Mouse (Mus musculus): Measurements from ENCODE around the gene Olfr1388. TPM values are rescaled to one million over a fixed set of nuclear protein-coding genes. Genes with fewer than 3 reads are reported as not detected.
"Not testable (repeated sequence)": the region's sequence is repeated elsewhere in the genome, so short reads cannot be mapped to it uniquely, and the experiment has no call there.

Gene Olfr1388
- polyA plus RNA-seq (2016; fragmentation: Nextera tagmentation; extraction: Ambion mirVana), result 0.09 TPM in 2 replicates

DNA sequence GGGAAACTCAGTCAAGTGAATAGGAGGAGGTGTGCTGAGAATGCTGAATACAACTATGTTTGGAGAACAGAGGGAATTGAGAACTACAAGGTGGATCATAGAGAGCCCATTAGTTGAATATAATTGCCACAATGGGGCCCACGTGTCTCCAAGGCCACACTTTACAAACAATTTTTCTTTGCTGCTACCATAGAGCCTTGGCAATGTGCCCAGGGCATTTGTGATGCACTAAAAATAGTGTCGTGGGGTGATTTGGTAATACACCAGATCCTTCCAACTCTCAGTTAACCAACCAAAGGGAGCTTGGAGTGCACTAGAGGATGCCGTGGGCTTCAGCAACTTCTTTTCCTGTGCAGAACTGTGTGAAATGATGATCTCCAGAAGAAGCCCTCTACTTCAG is at the start of gene Olfr1388:
Gene Olfr1388, plus strand, starts transcription at position 214 of the 400 bp plus-strand sequence.
- Histone ChIP-seq H3K27ac (replicated peaks) (no peak within 1 kb of the TSS), H3K27me3 (ENCODE audit: low read depth, poor library complexity, severe bottlenecking) (no peaks in the 10 kb centered on the region), H3K36me3 (no peaks in the 10 kb centered on the region), H3K9me3 (replicated peaks) (no peaks in the 10 kb centered on the region; the same call in 1 of the 2 replicates), H3K4me1 (no peaks in the 10 kb centered on the region), H3K4me3 (no peak within 1 kb of the TSS)
- no peak for DNase-seq (ENCODE audit: low spot score)
- 77% methylated on average over 3 of the region's 3 CpGs for WGBS

DNA sequence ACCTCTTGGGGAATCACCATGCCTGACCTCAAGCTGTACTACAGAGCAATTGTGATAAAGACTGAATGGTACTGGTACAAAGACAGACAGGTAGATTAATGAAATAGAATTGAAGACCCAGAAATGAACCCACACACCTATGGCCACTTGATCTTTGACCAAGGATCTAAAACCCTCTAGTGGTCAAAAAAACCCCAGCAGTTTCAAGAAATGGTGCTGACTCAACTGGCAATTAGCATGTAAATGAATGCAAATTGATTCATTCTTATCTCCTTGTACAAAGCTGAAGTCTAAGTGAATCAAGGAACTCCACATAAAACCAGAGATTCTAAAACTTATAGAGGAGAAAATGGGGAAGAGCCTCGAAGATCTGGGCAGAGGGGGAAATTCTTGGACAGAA is 43.7 kb upstream of the Olfr1388 start:
- H3K27me3 ChIP-seq (ENCODE audit: low read depth, poor library complexity, severe bottlenecking); H3K36me3 ChIP-seq; H3K9me3 ChIP-seq (replicated peaks); DNase-seq (ENCODE audit: low spot score); H3K4me3 ChIP-seq; H3K4me1 ChIP-seq; H3K27ac ChIP-seq (replicated peaks): not testable (repeated sequence)
- 86% methylated on average over 1 of the region's 1 CpGs for WGBS

DNA sequence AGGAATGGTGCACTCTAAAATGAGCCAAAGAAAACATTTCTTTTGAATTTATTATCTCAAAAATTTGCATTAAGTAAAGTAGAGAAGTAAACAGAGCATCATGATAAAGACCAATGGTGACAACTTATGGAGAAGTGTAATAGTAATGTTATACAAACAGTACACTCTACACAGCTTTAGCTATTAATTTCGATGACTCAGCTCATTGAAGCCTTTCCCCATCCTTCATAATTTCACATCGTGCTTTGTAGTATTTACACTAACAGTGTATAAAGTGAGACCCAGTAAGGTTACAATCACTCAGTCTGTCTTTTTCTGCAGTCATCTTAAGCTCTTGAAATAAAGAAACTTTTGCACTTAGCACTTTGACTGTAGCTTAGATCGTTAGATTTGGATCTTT is 29.6 kb upstream of the Olfr1388 start:
- H3K36me3 ChIP-seq, result no peaks in the 10 kb centered on the region

DNA sequence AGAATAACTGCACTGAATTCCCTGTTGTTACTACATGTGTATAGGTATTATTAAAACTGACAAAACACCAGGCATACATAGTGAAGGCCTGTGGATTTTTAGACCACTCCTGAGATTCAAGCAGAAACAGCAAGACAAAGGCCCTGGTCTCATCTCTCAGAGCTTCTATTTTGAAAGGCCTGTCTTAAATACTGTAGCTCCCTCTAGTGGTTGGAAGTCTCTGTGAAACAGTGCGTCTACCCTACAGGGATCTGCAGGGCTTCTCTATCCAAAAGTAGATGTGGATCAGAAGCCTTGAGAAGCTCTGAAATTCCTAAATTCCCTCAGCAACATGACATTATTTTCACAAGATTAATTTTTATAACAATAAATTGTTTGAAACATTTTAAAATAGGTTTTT is 25.9 kb upstream of the Olfr1388 start:
- no peaks in the 10 kb centered on the region; the same call in 1 of the 2 replicates for H3K9me3 ChIP-seq (replicated peaks)
- no peak overlapping the region for H3K4me3 ChIP-seq
- no peaks in the 10 kb centered on the region for H3K36me3 ChIP-seq
- DNase-seq (ENCODE audit: low spot score), result no peak
- WGBS, result 28% methylated on average over 1 of the region's 1 CpGs
- no peaks in the 10 kb centered on the region for H3K27me3 ChIP-seq (ENCODE audit: low read depth, poor library complexity, severe bottlenecking)
- no peaks in the 10 kb centered on the region for H3K4me1 ChIP-seq
- no peak overlapping the region for H3K27ac ChIP-seq (replicated peaks)

More for the DNA sequence above, 29.6 kb upstream of the Olfr1388 start:
- H3K9me3 ChIP-seq (replicated peaks), result no peaks in the 10 kb centered on the region
- DNase-seq (ENCODE audit: low spot score), result no peak
- no peaks in the 10 kb centered on the region for H3K4me1 ChIP-seq
- no peak overlapping the region for H3K27ac ChIP-seq (replicated peaks)
- 83% methylated on average over 3 of the region's 3 CpGs for WGBS
- no peak overlapping the region for H3K4me3 ChIP-seq
- H3K27me3 ChIP-seq (ENCODE audit: low read depth, poor library complexity, severe bottlenecking), result no peaks in the 10 kb centered on the region

DNA sequence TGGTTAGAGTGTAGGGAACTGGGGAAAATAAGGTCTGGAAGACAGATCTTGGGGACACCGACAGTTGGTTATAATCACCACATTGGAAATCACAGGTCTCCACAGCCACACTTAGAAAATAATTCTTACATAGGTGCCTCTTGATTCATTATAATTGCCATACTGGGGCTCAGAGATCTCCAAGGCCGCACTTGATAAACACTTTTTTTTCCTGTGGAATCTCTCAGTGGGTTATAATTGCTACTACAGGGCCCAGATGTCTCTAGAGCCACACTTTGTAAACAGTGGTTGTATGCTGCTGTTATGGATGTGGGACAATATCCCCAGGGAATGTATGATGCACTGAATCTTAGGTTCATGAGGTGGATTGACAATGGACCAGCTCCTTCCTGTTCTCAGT is 13.7 kb upstream of the Olfr1388 start, which contains the start of gene Olfr1389:
Gene Olfr1389, plus strand, starts transcription at position 301 of the 400 bp plus-strand sequence.
- no peak within 1 kb of the TSS for H3K4me3 ChIP-seq
- no peak within 1 kb of the TSS for H3K27ac ChIP-seq (replicated peaks)
- DNase-seq (ENCODE audit: low spot score), result no peak
- no peaks in the 10 kb centered on the region for H3K4me1 ChIP-seq
- H3K36me3 ChIP-seq, result no peaks in the 10 kb centered on the region
- 92% methylated on average over 2 of the region's 2 CpGs for WGBS
- no peaks in the 10 kb centered on the region for H3K27me3 ChIP-seq (ENCODE audit: low read depth, poor library complexity, severe bottlenecking)
- no peaks in the 10 kb centered on the region for H3K9me3 ChIP-seq (replicated peaks)

DNA sequence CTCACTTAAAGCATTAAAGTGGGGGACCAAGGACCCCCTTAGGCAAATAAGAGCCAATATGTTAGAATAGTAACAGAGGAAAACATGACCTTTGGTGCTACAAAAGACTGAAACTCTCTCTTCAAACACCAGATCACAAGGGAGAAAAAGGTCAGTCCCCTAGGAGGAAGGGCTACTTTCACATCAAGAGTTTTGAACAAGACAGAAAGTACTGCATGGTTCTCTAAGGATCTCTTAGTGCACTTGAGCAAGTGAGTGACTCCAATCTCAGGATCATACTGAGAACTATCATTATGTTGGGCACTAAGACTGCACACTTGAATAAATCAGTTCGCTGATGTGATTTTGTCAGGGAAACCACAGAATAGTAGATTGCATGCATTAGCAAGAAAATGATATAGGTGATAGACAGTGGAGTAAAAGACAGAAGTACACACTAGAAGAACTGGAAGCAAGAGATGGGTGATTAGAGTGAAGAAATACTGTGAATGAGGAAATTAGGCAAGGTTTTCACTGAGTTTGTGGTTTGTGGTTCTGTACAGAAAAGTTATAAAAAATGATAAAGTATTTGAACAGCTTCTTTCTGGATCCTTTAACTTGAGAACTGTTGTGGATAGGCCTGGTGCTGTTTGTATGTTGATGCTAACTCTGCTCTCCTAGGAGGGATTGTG is 11.0 kb upstream of the Olfr1388 start:
- no peaks in the 10 kb centered on the region for H3K4me1 ChIP-seq
- 88% methylated on average over 1 of the region's 1 CpGs for WGBS
- H3K27ac ChIP-seq (replicated peaks), result no peak overlapping the region
- H3K27me3 ChIP-seq (ENCODE audit: low read depth, poor library complexity, severe bottlenecking), result no peaks in the 10 kb centered on the region
- no peaks in the 10 kb centered on the region for H3K36me3 ChIP-seq
- no peak overlapping the region for H3K4me3 ChIP-seq
- H3K9me3 ChIP-seq (replicated peaks), result no peaks in the 10 kb centered on the region
- no peak for DNase-seq (ENCODE audit: low spot score)

DNA sequence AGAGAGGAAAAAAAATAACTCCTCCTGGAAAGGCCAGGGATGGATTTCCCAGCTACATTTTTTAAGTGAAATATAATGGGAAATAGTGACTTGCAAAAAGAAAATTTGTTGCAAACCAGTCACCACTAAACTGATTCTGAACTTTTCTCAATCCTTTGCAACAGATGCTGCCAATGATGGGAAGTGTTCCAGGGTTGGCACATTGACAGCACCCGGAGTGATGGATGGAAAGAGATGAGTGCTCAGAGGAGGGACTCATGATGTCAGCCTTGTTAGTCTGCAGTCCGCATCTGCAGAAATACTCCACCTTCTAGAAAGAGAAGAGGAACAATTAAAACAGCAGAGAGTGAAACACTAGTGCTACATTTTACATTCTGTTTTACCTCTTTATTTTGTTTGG is 6.8 kb upstream of the Olfr1388 start:
- Histone ChIP-seq H3K4me3 (no peak overlapping the region), H3K27me3 (ENCODE audit: low read depth, poor library complexity, severe bottlenecking) (no peaks in the 10 kb centered on the region), H3K36me3 (no peaks in the 10 kb centered on the region), H3K4me1 (no peaks in the 10 kb centered on the region), H3K27ac (replicated peaks) (no peak overlapping the region), H3K9me3 (replicated peaks) (no peaks in the 10 kb centered on the region; the same call in 1 of the 2 replicates)
- no peak for DNase-seq (ENCODE audit: low spot score)
- 91% methylated on average over 2 of the region's 2 CpGs for WGBS

DNA sequence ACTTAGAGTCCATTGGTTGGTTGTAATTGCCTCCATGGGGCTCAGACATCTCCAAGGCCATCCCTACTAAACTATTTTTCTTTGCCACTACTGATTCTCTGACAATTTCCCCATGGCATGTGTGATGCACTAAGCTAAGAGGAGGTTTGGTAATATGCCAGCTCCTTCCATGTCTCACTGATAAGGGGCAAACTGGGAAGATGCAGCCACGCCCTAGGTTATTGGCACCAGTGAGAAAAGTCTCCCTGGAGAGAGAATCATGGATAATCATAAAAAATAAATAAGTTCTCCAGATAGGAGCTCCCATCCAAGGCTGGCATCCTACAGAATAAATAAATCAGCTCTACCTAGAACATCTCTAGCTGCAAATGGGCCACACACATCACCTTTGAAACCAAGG is 18.6 kb downstream of the Olfr1388 start, which contains the start of gene Olfr1387:
Gene Olfr1387, plus strand, starts transcription at position 301 of the 400 bp plus-strand sequence.
- WGBS, result 80% methylated on average over 1 of the region's 1 CpGs

DNA sequence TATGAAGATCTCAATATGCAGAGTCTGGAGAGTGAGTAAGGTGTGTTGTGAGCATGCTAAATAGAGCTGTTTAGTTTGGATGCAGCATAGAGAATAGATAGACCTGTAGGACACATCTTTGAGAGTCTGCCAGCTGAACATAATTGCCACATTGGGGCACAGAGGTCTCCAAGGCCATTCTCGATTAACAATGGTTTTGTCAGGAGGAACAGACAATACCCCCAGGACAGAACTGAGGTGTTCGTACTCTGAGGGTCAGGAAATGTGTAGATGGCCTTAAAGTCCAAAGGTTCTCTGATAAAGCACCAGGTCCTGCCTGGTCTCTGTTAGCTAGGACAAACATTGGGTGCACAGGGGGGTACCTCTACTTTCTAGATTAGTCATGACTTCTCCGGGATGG is 28.3 kb downstream of the Olfr1388 start, which contains the start of gene Olfr1386:
Gene Olfr1386, plus strand, starts transcription at position 301 of the 400 bp plus-strand sequence.
- H3K27ac ChIP-seq (replicated peaks); H3K9me3 ChIP-seq (replicated peaks); H3K4me3 ChIP-seq; H3K36me3 ChIP-seq; H3K27me3 ChIP-seq (ENCODE audit: low read depth, poor library complexity, severe bottlenecking); DNase-seq (ENCODE audit: low spot score); H3K4me1 ChIP-seq: not testable (repeated sequence)
- WGBS, result 77% methylated on average over 3 of the region's 3 CpGs

More for the DNA sequence above, 18.6 kb downstream of the Olfr1388 start, which contains the start of gene Olfr1387:
- no peaks in the 10 kb centered on the region for H3K4me1 ChIP-seq
- H3K4me3 ChIP-seq, result no peak within 1 kb of the TSS
- H3K36me3 ChIP-seq, result no peaks in the 10 kb centered on the region
- no peak for DNase-seq (ENCODE audit: low spot score)
- H3K27me3 ChIP-seq (ENCODE audit: low read depth, poor library complexity, severe bottlenecking), result no peaks in the 10 kb centered on the region
- no peaks in the 10 kb centered on the region for H3K9me3 ChIP-seq (replicated peaks)
- no peak within 1 kb of the TSS for H3K27ac ChIP-seq (replicated peaks)

DNA sequence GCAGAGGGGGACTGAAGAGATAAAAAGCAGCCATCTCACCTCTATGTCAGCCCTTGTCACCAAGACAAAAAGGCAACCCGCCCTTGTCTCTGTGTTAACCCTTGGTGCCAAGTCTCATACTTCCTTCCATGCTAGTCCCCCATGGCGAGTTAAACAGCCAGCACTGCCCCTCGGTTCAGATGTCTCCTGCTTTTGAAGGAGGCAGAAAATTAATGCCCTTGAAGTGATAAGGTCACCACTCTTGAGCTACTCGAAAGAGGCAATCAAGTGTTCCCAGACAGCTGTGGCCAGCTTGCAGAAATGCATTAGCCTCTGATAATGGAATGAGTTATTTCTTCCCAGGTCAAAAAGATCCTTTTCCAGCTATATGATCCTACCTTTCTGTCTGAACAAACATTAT is 49.5 kb downstream of the Olfr1388 start:
- no peaks in the 10 kb centered on the region for H3K9me3 ChIP-seq (replicated peaks)
- no peaks in the 10 kb centered on the region for H3K27me3 ChIP-seq (ENCODE audit: low read depth, poor library complexity, severe bottlenecking)
- H3K36me3 ChIP-seq, result no peaks in the 10 kb centered on the region
- no peak overlapping the region for H3K27ac ChIP-seq (replicated peaks)
- DNase-seq (ENCODE audit: low spot score), result no peak
- H3K4me3 ChIP-seq, result no peak overlapping the region
- H3K4me1 ChIP-seq, result no peaks in the 10 kb centered on the region
- 77% methylated on average over 4 of the region's 4 CpGs for WGBS

DNA sequence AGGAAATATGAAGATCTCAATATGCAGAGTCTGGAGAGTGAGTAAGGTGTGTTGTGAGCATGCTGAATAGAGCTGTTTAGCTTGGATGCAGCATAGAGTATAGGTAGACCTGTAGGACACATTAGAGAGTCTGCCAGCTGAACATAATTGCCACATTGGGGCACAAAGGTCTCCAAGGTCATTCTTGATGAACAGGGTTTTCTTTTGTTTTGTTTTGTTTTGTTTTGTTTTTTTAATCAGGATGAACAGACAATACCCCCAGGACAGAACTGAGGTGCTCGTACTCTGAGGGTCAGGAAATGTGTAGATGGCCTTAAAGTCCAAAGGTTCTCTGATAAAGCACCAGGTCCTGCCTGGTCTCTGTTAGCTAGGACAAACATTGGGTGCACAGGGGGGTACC is 52.3 kb downstream of the Olfr1388 start, which contains the start of gene Olfr1385:
Gene Olfr1385, plus strand, starts transcription at position 301 of the 400 bp plus-strand sequence.
- not testable (repeated sequence) for DNase-seq (ENCODE audit: low spot score); H3K36me3 ChIP-seq; H3K4me3 ChIP-seq; H3K9me3 ChIP-seq (replicated peaks); H3K27ac ChIP-seq (replicated peaks); H3K4me1 ChIP-seq; H3K27me3 ChIP-seq (ENCODE audit: low read depth, poor library complexity, severe bottlenecking)
- WGBS, result 89% methylated on average over 1 of the region's 1 CpGs
